Mouse (Mus musculus) central nervous system, embryonic 11.5 days (tissue): ENCODE results near the gene Scrg1. TPM values are rescaled to one million over a fixed set of nuclear protein-coding genes. Genes with fewer than 3 reads are reported as not detected.

Source experiments
- polyA plus RNA-seq: library from polyadenylated mRNA; depleted of rRNA; stranded (reverse); fragments of >200 nt; gene quantifications from 2 replicates; pipeline ENCODE4 v1.2.3, GENCODE M21; 2012; rRNA removed

Scrg1 gene
- 0.82 and 1.7 TPM in 2 replicates for polyA plus RNA-seq

DNA sequence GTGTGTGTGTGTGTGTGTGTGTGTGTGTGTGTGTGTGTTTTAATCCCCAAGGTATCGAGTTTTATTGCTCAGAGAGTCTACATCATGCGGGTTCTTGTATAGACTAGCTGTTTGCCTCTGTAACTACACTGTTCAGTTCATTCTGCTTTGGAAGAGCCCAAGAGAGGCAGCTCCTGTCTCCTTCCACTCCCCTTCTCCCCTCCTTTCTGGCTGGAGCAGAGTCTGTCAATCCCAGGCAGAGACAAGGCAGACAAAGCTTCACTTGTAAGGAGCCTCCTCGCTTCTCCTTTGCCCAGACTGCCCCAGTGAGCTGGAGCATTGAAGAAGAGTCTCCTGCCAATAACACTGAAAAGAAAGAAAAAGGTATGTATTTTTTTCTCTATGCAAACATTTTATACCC is at the start of gene Scrg1:
TSS of gene Scrg1 (plus strand) at position 159 of the 400 bp plus-strand sequence.

DNA sequence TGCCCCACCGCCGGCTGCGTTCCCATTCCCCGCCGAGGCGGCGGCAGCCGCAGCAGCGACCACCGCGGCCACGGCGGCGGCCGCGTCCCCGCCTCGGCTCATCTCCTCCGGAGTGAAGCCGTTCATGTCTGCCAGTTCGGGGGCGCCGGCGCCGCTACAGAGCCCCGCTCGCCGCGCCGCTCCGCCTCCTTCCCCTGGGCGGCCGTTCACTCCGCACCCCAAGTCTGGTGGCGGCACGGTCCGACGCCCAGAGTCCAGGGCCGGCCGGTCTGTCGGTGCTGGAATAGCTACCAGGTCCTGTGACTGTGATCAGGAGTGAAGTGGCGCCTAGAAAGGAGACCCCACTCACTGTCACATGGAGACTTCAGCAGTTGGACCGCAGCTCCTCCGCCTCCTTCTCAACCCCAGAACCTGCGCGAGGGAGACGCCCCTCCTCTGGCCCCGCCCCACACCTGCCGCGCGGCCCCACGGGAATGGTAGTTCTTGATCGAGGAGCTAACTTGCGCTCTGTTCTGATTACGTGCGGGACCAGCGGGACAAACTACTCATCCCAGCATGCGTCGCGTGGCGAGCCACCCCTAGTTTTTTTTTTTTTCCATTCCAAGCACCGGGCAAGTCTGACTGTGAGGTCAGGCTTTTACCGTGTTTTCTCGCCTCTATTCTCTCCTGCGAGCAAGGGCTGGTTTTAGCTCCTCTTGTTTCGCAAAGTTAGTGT is 31.9 kb downstream of the Scrg1 start, which contains the start of gene Sap30:
TSS of gene Sap30 (minus strand) at position 420 of the 715 bp plus-strand sequence.

GRCm38 (mm10) chr8:57511316-57512118 is 55.8 kb downstream of the Scrg1 start, which contains the start of gene Hmgb2:
TSS of gene Hmgb2 (plus strand) at chr8:57511907.

Other genes with a start within 250 kb of the Scrg1 start
- 5.1 and 15.5 TPM in 2 replicates for gene Hand2, start 134.9 kb upstream of the Scrg1 start, polyA plus RNA-seq
- gene Sap30, start 31.9 kb downstream of the Scrg1 start, polyA plus RNA-seq: 70.1 and 138 TPM in 2 replicates
- 409 and 794 TPM in 2 replicates for gene Hmgb2, start 56.0 kb downstream of the Scrg1 start, polyA plus RNA-seq
- gene Galnt7, start 197.1 kb downstream of the Scrg1 start, polyA plus RNA-seq: 11.4 and 12.5 TPM in 2 replicates